Mouse (Mus musculus) gastrocnemius, postnatal 4 days (tissue): ENCODE results near the gene Zfpm1. TPM values are rescaled to one million over a fixed set of nuclear protein-coding genes. Genes with fewer than 3 reads are reported as not detected.
"Not testable (repeated sequence)": the region's sequence is repeated elsewhere in the genome, so short reads cannot be mapped to it uniquely, and the experiment has no call there.

Experiments used
- DNase-seq, 2 experiments: peaks; one replicate each; pipeline ENCODE4 v3.0.0; 2021 to 2022; ENCODE audit warnings: low spot score in 2 of 2, mixed read lengths in 2 of 2
- total RNA-seq, 2 experiments: library from RNA; stranded (reverse); gene quantifications; 2 replicates each; pipeline ENCODE4 v1.2.3; 2021

Gene Zfpm1
- total RNA-seq, 2 experiments from 2014 or later, result 10.6 to 13.6 TPM

DNA sequence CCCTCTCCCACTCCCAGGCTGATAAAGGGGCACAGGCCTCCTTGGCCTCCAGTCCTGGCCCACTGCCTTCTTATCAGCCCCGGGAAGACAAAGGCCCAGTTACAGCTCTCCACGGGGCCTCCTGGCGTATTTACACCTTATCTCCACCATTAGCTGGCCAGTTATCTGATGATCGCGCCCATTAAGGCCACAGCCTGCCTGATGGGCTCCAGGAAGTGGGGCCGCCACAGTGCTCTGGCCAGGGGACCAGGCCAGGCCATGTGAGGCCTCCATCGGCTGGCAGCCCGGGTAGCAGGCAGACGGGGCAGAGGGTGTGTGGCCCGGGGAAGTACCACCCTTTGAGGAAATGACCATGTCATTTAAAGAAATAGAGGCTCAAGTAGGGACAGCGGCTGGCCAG lies 40.9 kb downstream of the Zfpm1 start:
- no peak for DNase-seq

DNA sequence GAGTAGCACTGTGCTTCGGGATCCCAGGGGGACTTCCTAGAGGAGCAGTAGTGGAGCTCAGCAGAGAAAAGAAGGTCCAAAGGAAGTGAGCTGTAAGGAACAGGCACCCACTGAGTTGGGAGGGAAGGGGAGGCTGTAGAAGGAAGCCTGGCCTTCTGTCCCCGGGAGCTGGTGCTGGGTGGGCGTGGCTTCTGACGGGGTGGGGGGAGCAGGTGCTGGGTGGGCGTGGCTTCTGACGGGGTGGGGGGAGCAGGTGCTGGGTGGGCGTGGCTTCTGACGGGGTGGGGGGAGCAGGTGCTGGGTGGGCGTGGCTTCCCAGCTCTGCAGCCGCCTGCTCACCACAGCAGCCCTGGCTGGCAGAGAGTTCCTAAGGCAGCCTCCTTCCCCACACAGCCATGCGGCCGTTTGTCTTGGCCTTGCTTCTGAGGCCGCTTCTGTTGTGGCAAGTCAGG lies 42.0 kb downstream of the Zfpm1 start:
- not testable (repeated sequence) for DNase-seq

DNA sequence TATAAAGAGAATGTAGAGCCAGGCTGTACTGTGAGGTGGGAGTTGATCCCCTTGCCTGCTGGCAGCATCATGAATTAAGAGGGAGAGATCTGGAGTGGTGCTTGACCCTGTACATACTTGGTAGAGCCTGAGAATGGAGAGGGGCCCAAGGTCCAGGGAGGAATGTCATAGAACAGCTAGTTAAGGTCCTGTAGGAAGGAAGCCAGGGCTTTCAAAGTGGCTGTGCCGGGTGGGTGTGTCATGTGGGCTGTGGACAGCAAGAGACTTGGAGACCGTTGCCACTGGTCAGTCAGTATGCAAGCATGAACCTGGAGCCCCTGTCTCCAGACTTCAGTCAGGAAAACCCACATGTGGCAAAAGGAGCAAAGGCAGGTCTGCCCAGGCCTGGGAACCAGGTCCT lies 43.3 kb downstream of the Zfpm1 start:
- no peak for DNase-seq

DNA sequence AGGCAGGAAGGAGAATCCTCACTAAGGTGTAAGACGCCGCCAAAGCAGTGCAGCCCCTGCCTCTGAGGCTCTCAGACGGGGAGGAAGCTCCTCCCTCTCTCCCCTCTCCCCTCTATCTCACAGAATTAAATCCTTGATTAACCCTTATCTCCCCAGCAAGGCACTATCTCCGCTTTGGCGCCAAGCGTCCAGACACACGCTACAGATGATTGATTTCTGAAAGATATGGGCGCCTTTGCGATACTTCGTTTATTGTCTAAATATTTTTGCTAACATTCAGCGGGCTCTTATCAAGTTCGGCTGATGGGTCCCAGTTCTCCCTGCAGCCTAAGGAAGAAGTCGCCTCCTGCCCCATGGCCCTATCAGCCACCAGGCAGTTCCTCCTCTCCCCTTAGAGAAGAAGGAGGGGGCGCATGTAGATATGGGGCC lies 44.2 kb downstream of the Zfpm1 start:
- DNase-seq, result no peak

DNA sequence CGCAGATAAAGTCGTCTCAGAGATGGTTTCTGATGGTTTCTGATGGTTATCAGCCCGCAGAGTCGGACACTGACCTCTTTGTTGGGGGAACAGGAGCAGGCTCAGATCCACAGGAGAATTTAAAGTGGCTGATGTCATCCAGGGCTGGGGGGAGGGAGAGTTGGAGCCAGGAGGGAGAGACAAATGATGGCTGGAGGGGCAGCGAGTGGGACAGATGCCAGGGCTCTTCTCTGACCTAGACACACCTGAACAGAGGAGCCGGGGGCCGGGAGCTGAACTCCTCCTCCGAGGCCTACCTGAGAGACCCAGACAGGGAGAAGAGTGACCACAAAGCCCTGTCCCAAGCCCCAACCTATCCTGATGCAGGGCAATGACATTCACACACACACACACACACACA lies 47.1 kb downstream of the Zfpm1 start:
- DNase-seq, result no peak

DNA sequence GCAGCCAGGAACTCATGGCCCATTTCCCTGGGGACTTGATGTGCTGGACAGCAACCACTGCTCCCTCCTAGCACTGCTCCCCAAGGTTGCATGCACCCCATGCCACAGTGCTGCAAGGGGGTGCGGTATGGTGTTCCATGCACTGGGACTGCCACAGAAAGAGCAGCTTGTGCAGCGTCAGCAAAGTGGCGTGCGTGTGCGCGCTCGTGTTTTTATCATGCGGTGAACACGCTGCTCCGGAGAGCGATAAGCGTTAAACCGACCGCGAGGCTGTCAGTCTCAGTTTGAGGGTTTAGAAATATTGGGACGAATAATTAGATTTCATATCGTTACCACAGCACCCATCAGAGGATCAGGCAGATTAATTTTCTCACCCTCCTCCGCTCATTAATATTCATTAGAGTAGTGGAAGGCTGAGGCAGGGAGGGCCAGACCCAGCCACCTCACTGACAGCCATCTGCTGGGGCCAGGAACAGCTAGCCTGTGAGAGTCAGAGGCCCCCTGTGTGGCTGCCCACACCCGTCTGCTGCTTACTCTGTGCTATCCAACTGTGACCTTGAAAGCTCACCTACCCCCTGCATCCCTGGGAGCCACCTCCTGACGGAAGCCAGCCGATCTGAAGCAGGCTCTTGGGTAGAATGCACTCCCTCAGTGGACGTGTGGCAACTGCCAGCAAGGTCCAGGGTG lies 47.8 kb downstream of the Zfpm1 start:
- no peak for DNase-seq

DNA sequence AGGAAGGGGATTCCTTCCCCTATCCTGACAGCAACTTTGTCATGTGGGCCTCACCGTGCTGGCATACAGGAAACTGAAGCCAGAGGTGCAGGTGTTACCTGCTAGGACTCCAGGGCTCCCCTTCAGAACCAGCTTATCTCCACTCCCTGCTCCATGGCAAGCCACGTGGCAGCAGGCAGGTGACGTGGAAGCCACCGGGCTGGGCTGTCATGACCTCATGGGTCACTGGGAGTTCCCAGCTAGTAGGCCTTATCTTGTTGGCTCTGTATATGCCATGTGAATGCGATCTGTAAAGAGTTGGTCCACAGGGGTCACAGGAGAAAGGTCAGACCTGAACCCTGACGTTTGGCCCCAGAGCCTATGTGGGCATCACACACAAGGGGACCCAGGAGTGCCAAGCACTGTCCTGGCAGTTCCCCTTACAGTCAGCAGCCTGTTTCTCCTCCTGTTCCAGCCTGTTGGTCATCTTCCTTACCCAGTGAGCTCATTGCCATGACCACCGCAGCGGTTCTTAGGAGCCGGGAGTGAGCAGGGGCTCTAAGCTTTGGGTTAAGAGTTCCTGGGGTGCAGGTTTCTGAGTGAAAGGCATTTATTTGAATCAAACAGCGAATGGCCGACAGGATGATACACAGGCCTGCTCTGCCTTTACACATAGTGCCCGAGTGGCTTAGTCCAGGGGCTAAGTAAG lies 48.6 kb downstream of the Zfpm1 start:
- DNase-seq, result no peak

DNA sequence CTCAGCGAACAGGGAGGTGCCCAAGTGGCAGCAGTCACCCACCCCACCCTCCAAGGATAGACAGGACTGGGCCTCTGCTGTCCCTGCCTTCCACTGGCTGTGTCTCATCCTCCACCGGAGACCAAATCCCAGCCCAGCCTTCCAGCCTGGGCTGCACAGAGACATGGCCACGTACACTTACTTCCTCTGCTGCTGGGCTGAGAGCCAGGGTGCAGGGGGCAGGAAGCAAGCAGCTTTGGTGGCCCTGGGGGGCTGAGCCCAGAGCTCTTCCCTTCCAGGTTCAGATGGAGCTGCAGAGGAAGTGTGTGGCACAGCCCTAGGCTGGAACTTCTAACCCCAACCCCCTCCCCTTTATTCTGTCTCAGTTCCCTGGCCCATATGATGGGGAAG lies 49.2 kb downstream of the Zfpm1 start:
- DNase-seq, result peak in 1 of 2 experiments; percentile 63

DNA sequence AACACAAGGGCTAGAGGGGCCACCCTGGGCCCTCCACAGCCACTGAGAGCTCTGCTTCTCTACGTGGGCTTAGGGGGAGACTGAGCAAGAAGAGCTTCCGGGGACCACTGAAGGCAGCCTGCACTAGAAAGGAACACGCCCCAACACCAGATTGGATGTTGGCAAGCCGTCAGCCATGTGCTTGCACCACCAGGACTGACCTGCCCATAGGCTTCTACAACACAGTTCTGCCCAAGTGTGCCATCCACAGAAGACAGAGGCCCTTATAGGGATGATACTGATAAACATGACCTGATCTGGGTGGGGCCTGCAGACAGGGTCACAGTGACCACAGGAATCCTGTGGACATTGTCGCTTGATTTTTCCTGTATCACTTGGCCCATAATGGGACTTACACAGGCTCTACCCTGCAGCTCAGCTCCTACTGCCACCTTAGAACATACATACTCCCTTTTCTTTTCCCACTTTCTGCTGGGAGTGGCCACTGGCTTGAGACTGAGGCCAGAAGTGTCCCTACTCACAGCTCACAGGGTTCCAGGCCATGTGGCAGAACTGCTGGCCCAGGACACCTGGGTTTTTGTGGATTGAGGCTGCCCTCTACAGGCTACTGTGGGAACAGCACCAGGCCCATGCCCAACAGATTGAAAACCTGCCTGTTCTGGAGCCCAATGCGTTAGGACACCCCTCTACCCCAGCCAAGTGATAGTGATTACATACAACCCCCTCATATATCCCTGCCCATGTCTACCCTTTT lies 51.0 kb downstream of the Zfpm1 start:
- peak; percentile 59 to 80 for DNase-seq

DNA sequence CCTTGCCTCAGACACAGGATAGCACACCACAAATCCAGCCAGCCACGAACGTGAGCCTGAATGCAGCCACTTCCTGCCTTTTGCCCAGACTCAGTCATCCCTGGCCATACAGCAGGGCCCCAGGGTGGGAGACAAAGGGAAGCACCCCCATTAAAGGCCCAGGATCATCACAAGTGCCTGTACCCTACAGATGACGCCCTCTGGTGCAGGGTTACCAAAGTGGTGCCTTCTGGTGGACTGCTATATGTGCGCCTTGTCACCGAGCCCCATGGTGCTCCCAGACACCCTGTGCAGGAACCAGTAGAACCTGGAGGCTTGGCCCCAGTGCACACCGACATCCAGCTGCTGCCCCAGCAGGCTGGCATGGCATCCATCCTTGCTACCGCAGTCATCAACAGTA lies 51.6 kb downstream of the Zfpm1 start:
- DNase-seq, result no peak

DNA sequence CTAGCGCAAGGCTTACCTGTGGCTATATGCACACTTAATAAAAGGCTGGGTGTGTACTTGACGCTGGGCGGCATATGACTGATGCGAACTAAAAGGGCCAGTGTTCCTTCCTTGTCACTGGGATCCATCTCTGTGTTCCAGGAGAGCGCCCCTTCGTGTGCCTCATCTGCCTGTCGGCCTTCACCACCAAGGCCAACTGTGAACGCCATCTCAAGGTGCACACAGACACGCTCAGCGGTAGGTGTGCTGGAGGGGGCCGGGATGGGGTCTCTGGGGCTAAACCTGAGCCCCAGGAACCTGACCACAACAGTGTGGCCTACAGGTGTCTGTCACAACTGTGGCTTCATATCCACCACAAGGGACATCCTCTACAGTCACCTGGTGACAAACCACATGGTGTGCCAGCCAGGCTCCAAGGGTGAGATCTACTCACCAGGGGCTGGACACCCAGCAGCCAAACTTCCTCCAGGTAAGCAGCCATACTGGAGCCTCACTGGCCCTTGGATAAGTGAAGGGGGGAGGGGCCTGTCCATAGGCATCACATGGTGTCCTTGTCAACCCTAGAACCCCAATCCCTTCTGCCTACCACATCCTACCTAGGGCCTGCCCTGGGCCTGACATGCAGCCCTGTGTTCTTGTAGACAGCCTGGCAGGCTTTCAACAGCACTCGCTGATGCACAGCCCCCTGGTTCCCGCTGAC lies 53.0 kb downstream of the Zfpm1 start:
- no peak for DNase-seq

DNA sequence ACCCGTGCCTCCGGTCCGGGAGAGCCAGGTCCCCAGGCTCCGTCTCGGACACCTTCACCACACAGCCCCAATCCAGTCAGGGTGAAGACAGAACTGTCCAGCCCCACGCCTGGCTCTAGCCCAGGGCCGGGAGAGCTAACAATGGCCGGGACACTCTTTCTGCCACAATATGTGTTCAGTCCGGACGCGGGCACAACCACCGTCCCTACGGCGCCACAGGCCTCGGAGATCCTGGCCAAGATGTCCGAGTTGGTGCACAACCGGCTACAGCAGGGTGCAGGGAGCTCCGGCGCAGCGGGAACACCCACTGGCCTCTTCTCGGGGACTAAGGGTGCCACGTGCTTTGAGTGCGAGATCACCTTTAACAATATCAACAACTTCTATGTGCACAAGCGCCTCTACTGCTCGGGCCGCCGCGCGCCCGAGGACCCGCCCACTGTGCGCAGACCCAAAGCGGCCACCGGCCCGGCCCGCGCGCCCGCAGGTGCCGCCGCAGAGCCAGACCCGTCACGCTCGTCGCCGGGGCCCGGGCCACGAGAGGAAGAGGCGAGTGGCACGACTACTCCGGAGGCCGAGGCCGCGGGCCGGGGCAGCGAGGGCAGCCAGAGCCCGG lies 53.8 kb downstream of the Zfpm1 start:
- DNase-seq, result no peak

DNA sequence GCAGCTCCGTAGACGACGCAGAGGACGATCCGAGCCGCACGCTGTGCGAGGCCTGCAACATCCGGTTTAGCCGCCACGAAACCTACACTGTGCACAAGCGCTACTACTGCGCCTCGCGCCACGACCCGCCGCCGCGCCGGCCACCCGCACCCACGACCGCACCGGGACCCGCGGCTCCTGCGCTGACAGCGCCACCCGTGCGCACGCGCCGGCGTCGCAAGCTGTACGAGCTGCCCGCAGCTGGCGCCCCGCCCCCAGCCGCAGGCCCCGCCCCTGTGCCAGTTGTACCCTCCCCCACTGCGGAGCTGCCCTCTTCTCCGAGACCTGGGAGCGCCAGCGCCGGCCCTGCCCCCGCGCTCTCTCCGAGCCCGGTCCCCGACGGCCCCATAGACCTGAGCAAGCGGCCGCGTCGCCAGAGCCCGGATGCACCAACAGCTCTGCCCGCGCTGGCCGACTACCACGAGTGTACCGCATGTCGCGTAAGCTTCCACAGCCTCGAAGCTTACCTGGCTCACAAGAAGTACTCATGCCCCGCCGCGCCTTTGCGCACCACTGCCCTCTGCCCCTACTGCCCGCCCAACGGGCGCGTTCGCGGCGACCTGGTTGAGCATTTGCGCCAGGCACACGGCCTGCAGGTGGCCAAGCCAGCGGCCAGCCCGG lies 54.4 kb downstream of the Zfpm1 start:
- peak in 1 of 2 experiments; percentile 35 for DNase-seq

DNA sequence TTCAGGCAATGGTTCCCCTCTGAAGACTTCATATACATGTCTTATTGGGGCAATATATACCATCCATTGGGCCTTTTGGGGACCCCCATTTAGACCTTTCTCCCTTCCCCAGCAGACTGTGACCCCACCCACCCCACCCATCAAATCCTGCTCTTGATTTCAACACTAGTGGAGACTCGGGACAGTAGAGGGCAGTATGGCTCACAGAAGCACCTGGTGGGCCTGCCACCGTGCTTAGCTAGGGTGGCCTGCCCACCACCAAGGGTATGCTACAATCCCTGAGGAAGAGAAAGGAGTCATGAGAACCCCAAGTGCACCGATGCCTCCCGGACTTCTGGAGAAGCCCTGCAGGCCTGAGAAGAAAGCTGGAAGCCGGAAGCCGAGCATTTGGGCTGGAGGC lies 56.9 kb downstream of the Zfpm1 start:
- DNase-seq, result no peak

DNA sequence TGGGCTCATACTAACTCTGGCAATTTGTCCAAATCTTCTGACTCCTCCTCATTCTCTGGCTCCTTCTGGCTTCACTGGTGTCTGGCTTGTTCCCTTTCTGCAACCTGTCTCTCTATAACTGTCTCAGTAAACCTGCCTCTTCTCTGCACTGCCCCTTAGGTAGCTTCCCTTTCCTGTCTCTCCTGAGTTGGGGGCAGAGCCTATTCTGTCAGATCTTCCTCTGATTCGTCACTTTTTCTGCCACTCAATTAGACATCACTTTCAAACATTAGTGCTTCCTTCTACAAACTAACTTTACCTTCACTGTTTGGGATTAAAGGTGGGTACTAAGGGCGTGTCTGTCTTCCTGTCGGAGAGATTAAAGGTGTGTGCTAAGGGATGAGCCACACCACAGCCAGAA lies 58.8 kb downstream of the Zfpm1 start:
- DNase-seq, result no peak

DNA sequence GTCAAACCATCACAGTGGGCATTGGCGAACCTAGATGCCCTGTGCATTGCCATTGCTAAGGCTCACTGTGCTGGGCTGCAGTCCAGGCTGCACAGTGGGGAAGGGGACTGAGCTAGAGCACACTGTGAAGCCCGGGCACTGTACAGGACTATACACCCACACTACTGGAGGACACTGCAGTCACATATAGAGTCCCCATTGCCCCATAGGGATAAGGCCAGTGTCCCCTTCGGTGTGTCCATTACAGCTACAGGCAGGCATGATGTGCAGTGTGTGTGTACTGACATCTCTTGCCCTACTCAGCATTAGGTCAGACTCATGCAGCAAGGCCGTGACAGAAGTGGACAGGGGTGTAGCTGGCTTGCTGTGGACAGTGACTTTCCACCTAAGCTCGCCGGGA lies 59.8 kb downstream of the Zfpm1 start:
- no peak for DNase-seq

DNA sequence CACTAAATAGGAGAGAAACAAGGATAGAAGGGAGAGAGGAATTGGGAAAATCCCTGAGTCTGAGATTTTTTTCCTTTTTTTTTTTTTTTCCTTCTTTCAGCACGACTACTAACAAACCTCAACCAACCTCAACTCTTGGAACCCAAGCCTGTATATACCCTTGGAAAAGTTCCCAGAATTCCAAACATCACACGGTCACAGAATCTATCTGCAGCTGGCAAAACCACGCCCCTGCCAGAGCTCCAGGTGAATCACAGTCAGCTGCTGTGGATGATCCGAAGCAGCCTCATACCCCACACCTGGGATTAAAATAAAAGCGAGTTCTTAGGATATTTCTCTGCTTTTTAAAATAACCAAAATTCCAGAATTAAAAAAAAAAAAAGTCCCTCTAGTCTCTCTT lies 60.4 kb downstream of the Zfpm1 start:
- DNase-seq, result no peak

DNA sequence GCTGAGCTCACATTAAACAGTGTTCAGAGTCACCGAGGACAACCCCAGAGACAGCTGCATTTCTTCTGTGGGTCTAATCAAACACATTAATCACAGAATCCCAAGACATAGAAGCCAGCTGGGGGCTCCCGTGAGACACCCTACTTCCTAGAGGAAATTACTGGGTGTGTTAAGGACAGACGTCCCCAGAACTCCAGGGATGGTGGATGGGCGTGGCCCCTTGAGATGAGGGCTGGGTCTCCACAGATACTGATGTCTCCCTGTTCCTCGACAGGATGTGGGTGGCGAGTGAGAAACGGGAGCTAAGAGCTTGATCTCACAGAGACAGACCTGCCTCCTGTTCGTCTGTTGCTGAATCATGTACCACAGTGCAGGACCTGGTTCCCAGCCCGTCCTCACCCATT lies 60.9 kb downstream of the Zfpm1 start:
- no peak for DNase-seq

DNA sequence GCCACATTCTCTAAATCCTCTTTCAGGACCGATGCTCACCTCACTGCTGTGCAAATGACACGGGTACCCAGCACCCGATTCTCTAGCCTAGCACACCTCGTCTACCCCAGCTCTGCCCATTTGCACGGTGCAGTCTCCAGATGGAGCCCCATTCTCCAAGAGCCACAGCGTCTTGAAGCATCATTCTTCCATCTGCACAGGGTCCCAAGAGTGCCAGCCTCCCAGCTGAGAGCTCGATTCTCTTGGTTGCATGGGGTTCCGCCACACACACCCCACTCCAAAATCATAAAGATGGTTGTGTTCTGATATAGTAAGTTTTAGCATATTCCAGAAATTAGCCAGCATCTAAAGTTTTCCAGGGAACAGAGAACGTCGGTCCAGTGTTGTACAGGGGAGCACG lies 61.4 kb downstream of the Zfpm1 start:
- DNase-seq, result no peak

DNA sequence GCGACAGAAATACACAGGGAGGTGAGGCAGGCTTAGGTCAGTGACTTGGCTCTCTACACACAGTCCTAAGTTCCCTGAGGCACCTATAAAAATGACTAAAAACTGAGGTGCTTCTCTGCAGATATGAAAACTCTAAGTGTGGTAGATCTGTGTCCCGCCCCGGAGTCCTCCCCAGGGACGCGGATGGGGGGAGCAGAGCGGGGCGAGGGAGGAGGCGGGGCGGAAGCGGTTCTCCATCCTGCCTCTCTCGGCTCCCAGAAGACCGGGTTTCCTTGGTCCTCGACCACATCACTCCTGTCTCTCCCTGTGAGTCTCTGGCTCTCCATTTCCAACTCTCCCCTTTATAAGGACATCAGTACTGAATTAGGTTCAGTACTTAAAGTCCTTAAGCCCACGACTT lies 61.8 kb downstream of the Zfpm1 start:
- DNase-seq, result no peak

DNA sequence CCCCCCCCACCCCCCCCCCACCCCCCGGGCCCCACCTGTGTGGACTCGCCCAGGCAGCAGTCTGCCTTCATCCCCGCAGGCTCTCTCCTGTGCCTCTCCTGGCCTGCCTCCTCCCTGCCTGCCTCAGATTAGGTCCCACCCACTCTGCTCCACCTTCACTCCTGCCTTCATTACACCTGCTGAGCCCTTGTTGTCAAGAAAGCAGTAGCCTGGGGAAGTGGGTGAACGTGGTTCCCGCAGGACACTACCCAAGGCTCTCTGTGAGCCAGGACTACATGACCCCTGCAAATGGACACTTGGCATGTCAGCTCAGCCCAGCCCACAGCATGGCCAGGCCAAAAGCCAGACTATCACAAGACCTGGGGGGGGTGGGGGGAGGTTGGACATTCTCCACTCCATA lies 62.3 kb downstream of the Zfpm1 start:
- no peak for DNase-seq
